Mouse (Mus musculus) cerebellum, adult 11-12 months (tissue): ENCODE results near the gene Golt1a.
A peak's percentile ranks its signal among the peaks of the same experiment; 100 is the strongest.
"Not testable (repeated sequence)": the region's sequence is repeated elsewhere in the genome, so short reads cannot be mapped to it uniquely, and the experiment has no call there.

Experiments used
- DNase-seq: peaks from one replicate; pipeline ENCODE4 v3.0.0; 2022

Golt1a gene

GRCm38 (mm10) chr1:133306842-133307241 lies 2.8 kb upstream of the Golt1a start:
- DNase-seq: peak; percentile 71

DNA sequence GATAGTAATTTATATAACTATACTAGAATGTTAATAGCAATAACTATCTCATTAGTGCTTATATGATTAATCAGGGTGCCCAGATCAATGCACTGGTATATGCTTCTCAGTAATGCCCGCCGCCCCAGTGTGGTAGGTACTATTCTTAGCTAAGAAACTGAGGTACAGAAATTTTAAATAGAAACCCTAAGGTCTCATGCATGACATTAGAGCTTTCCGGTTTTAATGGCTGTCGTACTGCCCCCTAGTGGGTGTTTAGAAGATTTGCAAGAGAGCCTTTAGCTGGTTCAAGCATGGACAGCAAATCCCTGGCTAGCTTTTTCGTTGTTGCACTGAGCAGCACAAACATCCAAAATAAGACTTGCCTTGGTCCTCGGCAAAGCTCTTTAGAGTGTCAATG lies 2.3 kb upstream of the Golt1a start:
- DNase-seq: peak; percentile 25

GRCm38 (mm10) chr1:133311240-133311639 lies 1.6 kb downstream of the Golt1a start:
- DNase-seq: no peak

GRCm38 (mm10) chr1:133311946-133312345 lies 2.3 kb downstream of the Golt1a start:
- no peak for DNase-seq

GRCm38 (mm10) chr1:133314364-133314763 lies 4.8 kb downstream of the Golt1a start:
- DNase-seq: no peak

DNA sequence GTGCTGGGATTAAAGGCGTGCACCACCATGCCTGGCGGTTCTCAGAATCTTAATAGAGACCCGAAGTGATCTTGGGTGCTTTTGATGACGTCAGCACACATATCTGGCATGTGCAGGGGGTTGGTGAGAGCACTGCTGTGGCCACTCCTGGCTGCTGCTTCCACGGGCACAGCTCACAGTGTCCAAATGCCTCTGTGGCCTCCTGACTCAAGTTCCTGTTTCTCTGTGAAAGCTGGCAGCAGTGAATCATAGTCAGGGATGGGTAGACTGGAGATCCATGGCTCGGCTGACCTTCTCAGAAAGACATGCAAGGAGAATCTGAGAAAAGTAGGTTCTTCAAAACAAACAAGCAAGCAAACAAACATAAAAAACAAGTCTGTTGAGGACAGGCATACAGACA lies 6.2 kb downstream of the Golt1a start:
- DNase-seq: no peak

GRCm38 (mm10) chr1:133316577-133316976 lies 7.0 kb downstream of the Golt1a start:
- DNase-seq: no peak

DNA sequence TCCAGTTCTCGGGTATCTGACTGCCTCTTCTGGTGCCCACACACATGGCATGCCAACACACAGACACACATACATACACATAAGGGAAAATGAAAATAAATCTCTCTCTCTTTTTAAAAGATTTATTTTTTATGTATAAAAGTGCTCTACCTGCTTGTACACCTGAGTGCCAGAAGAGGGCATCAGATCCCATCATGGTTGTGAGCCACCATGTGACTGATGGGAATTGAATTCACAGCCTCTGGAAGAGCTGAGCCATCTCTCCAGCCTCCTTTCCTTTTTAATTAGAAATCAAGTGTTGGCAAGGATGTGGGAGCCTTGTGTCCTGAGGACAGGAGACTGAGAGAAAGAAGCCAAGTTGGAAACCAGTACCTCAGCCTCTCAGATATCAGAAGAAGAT lies 7.5 kb downstream of the Golt1a start:
- no peak for DNase-seq

DNA sequence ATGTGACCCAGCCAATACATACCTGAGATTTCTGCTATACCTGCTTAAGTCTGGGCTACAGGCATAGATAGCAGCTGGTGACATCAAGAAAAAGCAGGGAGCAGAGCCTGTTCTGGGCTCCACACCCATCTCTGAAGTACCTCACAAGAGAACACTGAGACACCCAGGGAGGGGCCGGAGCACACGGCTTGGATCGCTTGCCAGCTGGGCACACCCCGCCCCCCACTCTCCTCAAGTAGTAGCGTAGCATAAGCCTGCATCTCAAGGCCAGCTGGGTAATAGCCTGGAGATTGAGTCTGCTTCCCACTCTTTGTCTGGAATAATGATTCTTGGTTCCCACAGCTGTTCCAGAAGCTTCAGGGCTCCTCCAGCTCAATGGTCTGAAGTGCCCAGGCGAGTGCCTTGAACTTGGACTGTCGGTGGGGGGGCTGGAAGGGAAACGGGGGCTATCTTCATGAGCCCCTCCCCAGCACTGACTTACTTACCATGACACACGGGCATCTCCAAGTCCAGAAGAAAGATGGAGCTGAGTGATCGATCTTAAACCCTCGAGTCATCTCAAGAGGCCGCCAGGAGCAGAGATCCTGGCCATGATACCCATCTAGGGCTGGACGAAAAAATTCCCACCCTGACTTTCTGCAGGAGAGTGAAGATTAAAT lies 11.8 kb downstream of the Golt1a start, which contains the start of gene Kiss1:
Gene Kiss1 (plus strand): TSS at position 609 of the 659 bp plus-strand sequence.
- DNase-seq: no peak

- DNase-seq: no peak
Measured at GRCm38 (mm10) chr1:133323333-133323732, 13.7 kb downstream of the Golt1a start.

- DNase-seq: no peak
Measured at GRCm38 (mm10) chr1:133325951-133326350, 16.4 kb downstream of the Golt1a start.

GRCm38 (mm10) chr1:133327094-133327493 lies 17.5 kb downstream of the Golt1a start:
- no peak for DNase-seq

- DNase-seq: no peak
Measured at GRCm38 (mm10) chr1:133328299-133328795, 18.7 kb downstream of the Golt1a start.

DNA sequence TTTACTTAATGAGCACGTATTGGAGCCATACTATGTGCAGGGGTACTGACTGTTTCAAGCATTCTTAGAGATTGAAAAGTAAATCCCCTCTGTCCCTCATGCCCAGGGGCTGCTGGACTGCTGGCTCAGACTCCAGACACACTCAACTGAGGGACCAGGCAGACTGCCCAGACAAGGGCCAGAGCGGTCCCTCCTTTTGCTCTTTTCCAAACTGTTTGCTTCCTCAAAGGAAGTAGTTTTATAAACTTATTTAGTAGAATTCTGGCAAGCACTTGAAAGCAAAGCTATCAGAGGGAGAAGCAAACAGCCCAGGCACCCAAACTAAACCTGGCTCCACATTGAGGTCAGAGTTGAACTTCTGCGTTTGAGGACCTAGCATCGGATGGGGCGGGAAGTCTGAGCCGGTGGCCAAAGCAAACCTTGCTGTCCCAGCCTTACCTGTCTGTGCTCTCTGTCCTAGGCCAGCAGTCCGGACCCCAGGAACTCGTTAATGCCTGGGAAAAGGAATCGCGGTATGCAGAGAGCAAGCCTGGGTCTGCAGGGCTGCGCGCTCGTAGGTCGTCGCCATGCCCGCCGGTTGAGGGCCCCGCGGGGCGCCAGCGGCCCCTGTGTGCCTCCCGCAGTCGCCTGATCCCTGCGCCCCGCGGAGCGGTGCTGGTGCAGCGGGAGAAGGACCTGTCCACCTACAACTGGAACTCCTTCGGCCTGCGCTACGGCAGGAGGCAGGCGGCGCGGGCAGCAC lies 19.5 kb downstream of the Golt1a start:
- no peak for DNase-seq

DNA sequence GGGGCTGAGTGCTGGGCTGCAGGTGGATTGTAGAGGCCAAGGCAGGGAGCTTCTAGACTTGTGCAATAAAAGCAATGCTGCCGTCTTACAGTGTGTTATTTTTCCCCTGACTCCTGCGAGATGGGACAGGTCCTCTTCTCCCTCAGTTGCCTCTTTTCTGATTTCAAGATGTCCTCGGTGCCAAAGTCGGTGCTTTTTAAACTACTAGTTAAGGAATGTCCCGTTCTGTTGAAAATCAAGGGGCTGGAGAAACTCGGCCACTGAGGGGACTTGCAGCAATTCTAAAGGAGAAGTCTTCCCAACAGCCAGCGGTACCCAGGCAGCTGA lies 20.0 kb downstream of the Golt1a start:
- no peak for DNase-seq

DNA sequence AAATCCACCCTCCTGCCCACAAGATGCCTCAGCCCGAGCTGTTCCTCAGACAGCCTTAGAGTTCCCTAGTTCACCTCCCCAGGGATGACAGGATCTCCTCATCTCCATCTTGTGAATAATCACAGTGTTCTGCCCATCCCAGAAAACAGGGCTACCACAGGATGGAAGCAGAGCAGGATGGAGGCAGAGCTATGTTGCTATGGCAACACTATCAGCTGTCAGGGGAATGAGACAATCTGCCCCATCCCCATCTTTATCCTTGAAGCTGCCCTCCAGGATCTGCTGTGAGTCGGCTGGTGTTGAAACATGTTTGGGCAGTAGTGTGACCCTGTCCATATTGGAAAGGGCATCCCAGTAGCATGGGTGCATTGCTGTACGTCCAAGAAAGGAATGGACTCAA lies 21.5 kb downstream of the Golt1a start:
- DNase-seq: no peak

- DNase-seq: no peak
Measured at GRCm38 (mm10) chr1:133332656-133333430, 23.2 kb downstream of the Golt1a start.

- no peak for DNase-seq
Measured at GRCm38 (mm10) chr1:133333937-133334336, 24.3 kb downstream of the Golt1a start.

DNA sequence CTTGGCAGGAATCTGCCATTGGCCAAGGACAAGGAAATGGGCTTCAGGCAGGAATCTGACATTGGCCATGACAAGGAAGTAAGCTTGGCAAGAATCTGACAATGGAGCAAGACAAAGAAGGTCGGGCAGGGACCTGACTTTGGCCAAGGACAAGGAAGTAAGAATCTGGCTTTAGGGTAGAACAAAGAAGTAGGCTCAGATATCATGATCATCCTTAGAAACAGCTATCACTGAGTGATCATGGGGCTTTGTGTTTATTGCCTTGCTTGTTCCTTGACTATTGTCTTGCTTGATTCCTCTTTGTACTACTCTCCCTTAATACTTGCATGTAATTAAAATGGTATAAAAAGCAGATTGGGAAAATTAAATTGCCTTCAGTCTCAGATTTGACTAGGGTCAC lies 30.8 kb downstream of the Golt1a start:
- DNase-seq: not testable (repeated sequence)

DNA sequence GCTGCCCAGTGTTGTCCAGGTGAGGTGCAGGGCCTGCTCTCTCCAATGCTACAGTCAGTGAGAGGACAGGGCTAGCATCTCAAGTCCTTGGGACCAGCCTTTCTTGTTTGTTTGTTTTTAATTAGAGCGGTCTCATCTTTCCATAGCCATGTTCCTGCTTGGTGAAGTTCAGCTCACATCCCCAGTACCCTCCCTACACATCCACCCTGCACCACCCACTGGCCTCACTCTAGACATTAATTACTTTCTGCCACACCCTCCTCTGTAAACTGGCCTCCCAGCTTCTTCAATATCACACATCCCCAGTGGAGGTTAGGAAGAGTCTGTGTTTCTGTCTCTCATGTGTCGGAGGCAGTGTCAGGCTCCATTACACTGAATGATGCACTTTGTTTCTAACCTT lies 34.8 kb downstream of the Golt1a start:
- no peak for DNase-seq

DNA sequence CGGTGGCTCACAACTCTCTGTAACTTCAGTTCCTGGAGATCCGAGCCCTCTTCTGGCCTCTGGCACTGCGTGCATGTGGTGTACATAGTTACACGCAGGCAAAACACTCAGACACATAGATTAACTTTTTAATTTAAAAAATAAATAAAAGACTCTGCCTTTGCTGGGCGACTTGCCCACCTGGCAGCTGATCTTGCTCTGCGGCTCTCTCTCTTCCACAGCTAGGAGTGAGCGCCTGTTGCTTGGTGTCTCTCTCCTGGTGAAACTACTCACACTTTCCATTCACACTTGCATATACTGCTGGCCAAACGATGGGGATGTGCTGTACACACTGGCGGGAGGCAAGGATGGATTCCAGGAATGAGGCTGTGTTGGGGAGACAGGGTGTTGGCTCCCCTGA lies 36.9 kb downstream of the Golt1a start:
- DNase-seq: no peak

DNA sequence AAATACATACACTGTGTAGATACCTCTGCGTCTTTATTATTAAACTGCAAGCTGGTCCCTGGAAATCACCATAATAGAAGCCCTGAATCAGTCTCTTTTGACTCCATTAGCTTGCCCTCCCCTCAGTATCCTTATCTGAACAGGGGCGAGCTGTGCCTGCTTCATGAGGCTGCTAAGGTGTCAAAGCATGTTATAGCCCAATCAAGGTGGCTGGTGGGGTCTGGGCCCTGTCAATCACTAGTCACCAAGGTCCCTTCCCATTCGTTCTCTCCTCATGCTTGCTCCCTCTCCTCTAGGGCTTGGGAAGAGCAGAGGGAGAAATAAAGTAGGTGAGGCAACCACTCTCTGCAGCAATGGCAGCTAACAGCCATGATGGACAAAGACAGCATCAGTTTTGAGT lies 37.6 kb downstream of the Golt1a start:
- no peak for DNase-seq

DNA sequence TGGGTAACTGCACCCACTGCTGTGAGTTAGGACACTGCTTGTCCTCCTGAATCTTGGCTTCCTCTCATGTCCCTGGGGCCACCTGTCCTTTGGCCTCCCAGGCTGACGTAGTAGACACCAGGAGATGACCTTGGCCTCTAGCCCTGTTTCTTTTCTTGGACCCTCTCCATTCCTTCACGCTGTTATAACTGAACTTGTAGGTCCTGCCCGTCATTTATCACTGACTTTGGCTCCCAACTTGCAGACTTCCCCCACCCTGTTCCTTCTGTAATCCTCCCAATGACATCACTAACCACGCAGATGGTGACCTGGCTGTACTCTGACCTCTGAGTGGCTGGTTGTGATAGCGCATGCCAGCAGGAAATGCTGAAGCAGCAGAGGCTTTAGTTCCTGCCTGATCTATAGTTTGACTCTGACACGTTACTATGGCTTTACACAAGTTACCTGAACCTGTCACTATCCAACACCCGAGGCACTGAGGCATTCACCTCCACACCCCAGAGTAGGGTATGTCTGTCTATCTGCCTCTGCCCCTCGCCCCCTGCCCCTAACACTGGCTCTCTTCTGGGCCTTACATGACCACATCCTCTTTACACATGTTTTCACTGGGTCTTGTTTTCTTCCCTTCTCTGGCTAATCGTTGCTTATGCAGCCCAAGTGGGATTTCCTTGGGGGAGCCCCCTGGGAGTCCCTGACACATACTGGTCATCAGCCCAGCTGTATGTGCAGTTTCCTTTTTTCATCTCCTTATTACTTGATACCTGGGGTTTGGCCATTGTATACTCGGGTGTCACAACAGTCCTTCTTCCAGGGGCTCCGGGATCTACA lies 38.3 kb downstream of the Golt1a start:
- DNase-seq: no peak
